Mouse (Mus musculus) liver, embryonic 14.5 days (tissue): ENCODE data around the gene Olfr1065. TPM values are rescaled to one million over a fixed set of nuclear protein-coding genes. Genes with fewer than 3 reads are reported as not detected.
"Not testable (repeated sequence)": the region's sequence is repeated elsewhere in the genome, so short reads cannot be mapped to it uniquely, and the experiment has no call there.

Experiments used
- ATAC-seq: fragments of 200-750 bp; cut with Nextera tagmentation; 2 replicates; pipeline ENCODE4 v1.8.0; 2017; ENCODE audit warnings: moderate number of reproducible peaks, mild to moderate bottlenecking, moderate library complexity; ENCODE audit not compliant: insufficient read depth
- DNase-seq, 3 experiments: peaks; one replicate each; pipeline ENCODE4 v3.0.0-alpha.2; 2012 to 2013; ENCODE audit warnings: low read depth in 3 of 3, low spot score in 3 of 3
- H3K27ac ChIP-seq: fragments of 300-500 bp; sonication (generic); 2 replicates; pipeline ENCODE4 v1.5.1; 2014; ENCODE audit warnings: moderate library complexity, mild to moderate bottlenecking, control low read depth, inconsistent platforms
- H3K27me3 ChIP-seq: fragments of 300-500 bp; sonication (generic); 2 replicates; pipeline ENCODE4 v1.6.1; 2014; ENCODE audit warnings: mild to moderate bottlenecking, low read length, moderate library complexity; ENCODE audit not compliant: control insufficient read depth, insufficient read depth
- H3K36me3 ChIP-seq: fragments of 300-500 bp; sonication (generic); replicated peaks from 2 replicates; pipeline ENCODE4 v1.6.1; 2014; ENCODE audit warnings: low read depth; ENCODE audit not compliant: control insufficient read depth, insufficient read depth
- H3K4me1 ChIP-seq, 2 experiments: fragments of 200-500 bp in 1 of 2; fragments of 300-500 bp in 1 of 2; sonication (generic) in 1 of 2; replicated peaks; 2 replicates each; pipeline ENCODE4 v1.6.1; 2012 to 2014; ENCODE audit warnings: antibody characterized with exemption in 1 of 2, inconsistent platforms in 1 of 2, low read length in 1 of 2; ENCODE audit not compliant: control insufficient read depth in 2 of 2, insufficient read depth in 2 of 2
- H3K4me2 ChIP-seq: fragments of 300-500 bp; sonication (generic); 2 replicates; pipeline ENCODE4 v1.6.1; 2014; ENCODE audit warnings: low read depth, mild to moderate bottlenecking, control low read depth, moderate library complexity
- H3K4me3 ChIP-seq, 2 experiments: fragments of 200-500 bp in 1 of 2; fragments of 300-500 bp in 1 of 2; sonication (generic) in 1 of 2; 2 replicates each; pipeline ENCODE4 v1.5.1; 2012 to 2014; ENCODE audit warnings: low read depth in 2 of 2, low read length in 2 of 2, mild to moderate bottlenecking in 2 of 2, control low read depth in 1 of 2, inconsistent platforms in 1 of 2, moderate library complexity in 1 of 2; ENCODE audit not compliant: insufficient read depth in 1 of 2
- H3K9ac ChIP-seq: fragments of 300-500 bp; sonication (generic); replicated peaks from 2 replicates; pipeline ENCODE4 v1.6.1; 2014; ENCODE audit warnings: mild to moderate bottlenecking, control low read depth, moderate library complexity
- H3K9me3 ChIP-seq: fragments of 300-500 bp; sonication (generic); 2 replicates; pipeline ENCODE4 v1.6.1; 2016; ENCODE audit warnings: low read length, mixed read lengths; ENCODE audit not compliant: control insufficient read depth
- CTCF ChIP-seq: IDR thresholded peaks from 2 replicates; pipeline ENCODE4 v1.5.1; 2016; ENCODE audit warnings: antibody characterized with exemption, low read depth, control low read depth
- EP300 ChIP-seq: IDR thresholded peaks from 2 replicates; pipeline ENCODE4 v1.6.1; 2016; ENCODE audit warnings: antibody characterized with exemption, low read depth
- WGBS: fragments of 180-500 bp; shearing (Covaris S2); extraction: QIAGEN DNeasy Blood & Tissue Kit; methylation state at CpG from one replicate; pipeline ENCODE4 v1.1.7; 2014; ENCODE audit not compliant: insufficient replicate concordance; 5-methylcytosine and 5-hydroxymethylcytosine counted together
- polyA plus RNA-seq, 2 experiments: library from polyadenylated mRNA; depleted of rRNA in 1 of 2; stranded (reverse) in 1 of 2; unstranded in 1 of 2; fragments of >200 nt; fragmentation: Nextera tagmentation in 1 of 2; extraction: Ambion mirVana in 1 of 2; gene quantifications; 2 replicates each; pipeline versions ENCODE4 v1.2.1 to v1.2.3; 2012 to 2014

Gene Olfr1065
- not detected in 2 replicates for polyA plus RNA-seq (2012; rRNA removed)
- polyA plus RNA-seq (2014; fragmentation: Nextera tagmentation; extraction: Ambion mirVana) = not detected in 2 replicates

DNA sequence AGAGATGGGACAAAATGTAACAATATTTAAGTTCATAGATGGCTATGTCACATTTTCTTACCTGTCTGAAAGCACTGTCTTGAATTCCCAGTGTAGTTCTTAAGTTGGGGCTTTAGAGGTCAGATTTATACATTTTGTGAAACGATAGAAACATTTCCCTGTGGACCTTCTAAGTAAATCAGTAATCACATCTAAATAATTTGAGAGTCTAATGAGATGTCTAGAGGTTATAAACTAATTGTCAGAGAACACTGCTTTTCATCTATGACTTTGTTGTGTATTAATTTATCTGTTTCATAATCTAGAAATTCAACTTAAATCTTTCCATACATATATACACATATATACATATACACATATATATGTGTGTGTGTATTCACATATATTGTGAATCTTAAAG, at the start of gene Olfr1065:
Olfr1065 (minus strand) TSS at position 101 of the 400 bp plus-strand sequence.
- not testable (repeated sequence) for H3K27me3 ChIP-seq, H3K4me1 ChIP-seq, H3K4me2 ChIP-seq, H3K9ac ChIP-seq, H3K4me3 ChIP-seq, H3K36me3 ChIP-seq, H3K27ac ChIP-seq, DNase-seq, ATAC-seq, H3K9me3 ChIP-seq
- WGBS = no CpG with 5 or more reads among the region's 1 CpGs

DNA sequence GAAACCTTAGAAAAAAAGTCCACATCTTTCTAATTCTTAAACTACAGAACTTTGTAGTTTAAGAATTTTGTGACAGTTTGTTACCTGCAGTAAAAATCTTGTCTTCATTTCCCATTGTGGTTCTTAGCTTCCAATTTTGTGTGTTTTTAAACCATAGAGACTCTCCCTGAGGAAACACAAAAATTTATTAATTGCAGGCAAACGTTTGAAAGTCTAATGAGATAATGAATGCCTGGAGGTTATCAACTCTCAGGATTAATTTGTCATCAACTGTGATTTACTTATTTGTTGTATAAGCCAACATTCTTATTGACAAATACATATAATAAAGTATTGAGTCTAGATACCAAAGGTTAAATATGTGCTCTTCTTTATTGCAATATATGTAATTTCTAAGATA, 36.9 kb upstream of the Olfr1065 start, which contains the start of gene Olfr228:
Olfr228 (minus strand) TSS at position 101 of the 400 bp plus-strand sequence.
- Histone ChIP-seq H3K27me3 (no peaks in the 10 kb centered on the region), H3K9ac (no peak within 1 kb of the TSS), H3K36me3 (no peaks in the 10 kb centered on the region), H3K27ac (no peak within 1 kb of the TSS), H3K4me1 (no peaks in the 10 kb centered on the region), H3K9me3 (no peaks in the 10 kb centered on the region), H3K4me2 (no peak within 1 kb of the TSS), H3K4me3 (no peak within 1 kb of the TSS)
- DNase-seq (no peak), ATAC-seq (no peak)
- 30% methylated on average over 1 of the region's 1 CpGs for WGBS
- TF ChIP-seq EP300 (no peak), CTCF (no peak)

DNA sequence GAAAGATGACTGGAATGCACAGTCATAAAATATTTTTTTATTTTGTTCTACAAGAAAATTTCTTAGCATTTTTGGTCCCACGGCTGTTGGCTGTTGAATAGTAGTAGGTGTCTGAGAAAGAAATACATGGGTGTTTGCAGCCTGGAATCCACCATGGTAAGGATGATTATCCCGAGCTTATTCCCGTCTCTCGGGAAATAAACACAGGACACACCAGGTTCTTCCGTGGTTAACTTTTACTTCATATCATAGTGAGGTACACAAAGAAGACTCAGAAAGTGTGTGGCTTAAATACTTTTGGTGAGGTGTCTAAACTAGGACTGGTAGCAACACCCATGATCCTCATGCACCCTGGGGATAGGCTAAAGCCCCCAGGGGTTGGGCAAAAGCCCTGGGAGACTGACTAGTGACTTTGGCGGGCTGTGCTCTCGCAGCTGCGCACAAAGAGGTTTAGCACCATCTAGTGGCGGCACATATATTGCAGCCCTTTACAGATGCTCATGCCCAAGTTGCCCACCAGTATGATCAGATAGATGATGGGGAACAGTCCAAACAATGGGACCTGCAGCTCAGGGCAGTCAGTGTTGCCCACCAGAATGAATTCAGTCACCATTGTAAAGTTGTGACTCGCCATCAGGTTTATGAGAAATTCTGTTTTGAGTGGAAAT, 14.2 kb upstream of the Olfr1065 start:
- DNase-seq (no peak), ATAC-seq (no peak)
- no peak for TF ChIP-seq EP300
- TF ChIP-seq CTCF = peak; percentile 78
- Histone ChIP-seq H3K27ac (no peak overlapping the region), H3K4me3 (no peak overlapping the region), H3K9me3 (no peaks in the 10 kb centered on the region), H3K4me2 (no peak overlapping the region), H3K9ac (no peak overlapping the region), H3K4me1 (no peaks in the 10 kb centered on the region), H3K27me3 (no peaks in the 10 kb centered on the region), H3K36me3 (no peaks in the 10 kb centered on the region)
- WGBS = 22% methylated on average over 10 of the region's 10 CpGs

DNA sequence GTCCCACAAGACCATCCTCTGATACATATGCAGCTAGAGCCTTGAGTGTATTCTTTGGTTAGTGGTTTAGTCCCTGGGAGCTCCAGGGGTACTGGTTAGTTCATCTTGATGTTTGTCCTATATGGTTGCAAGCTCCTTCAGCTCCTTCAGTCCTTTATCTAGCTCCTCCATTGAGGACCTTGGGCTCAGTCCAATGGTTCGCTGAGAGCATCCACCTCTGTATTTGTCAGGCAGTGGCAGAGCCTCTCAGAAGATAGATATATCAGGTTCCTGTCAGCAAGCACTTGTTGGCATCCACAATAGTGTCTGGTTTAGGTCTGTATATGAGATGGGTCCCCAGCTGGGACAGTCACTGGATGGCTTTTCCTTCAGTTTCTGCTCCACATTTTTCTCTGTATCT, 10.0 kb upstream of the Olfr1065 start:
- ATAC-seq = no peak

DNA sequence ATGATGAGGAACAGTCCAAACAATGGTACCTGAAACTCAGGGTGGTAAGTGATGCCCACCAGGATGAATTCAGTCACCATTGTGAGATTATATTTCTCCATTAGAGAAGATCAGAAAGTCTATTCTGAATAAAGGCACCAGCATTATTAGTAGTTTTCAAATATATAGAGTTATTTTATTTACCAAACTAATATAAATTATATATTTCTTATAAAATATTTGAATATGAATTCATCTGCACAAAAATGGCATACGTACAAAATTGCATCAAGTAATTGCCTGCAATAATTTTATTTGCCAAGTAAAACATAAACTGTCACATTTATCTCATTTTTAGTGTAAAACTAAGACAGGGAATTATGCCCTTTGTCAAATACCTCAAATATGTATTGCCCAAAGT, 5.8 kb upstream of the Olfr1065 start, which contains the start of gene Olfr1066:
Olfr1066 (minus strand) TSS at position 101 of the 400 bp plus-strand sequence.
- H3K4me2 ChIP-seq = no peak within 1 kb of the TSS
- 60% methylated on average over 1 of the region's 1 CpGs for WGBS
- ATAC-seq = no peak
- no peak within 1 kb of the TSS for H3K27ac ChIP-seq
- no peaks in the 10 kb centered on the region for H3K4me1 ChIP-seq
- H3K9me3 ChIP-seq = no peaks in the 10 kb centered on the region
- TF ChIP-seq CTCF (no peak), EP300 (no peak)
- H3K27me3 ChIP-seq = no peaks in the 10 kb centered on the region
- H3K9ac ChIP-seq = no peak within 1 kb of the TSS
- H3K4me3 ChIP-seq = no peak within 1 kb of the TSS
- H3K36me3 ChIP-seq = no peaks in the 10 kb centered on the region
- DNase-seq = no peak

More for the DNA sequence above, 10.0 kb upstream of the Olfr1065 start:
- no peaks in the 10 kb centered on the region for H3K9me3 ChIP-seq
- DNase-seq = no peak
- no peaks in the 10 kb centered on the region for H3K27me3 ChIP-seq
- H3K4me1 ChIP-seq = no peaks in the 10 kb centered on the region
- no peak overlapping the region for H3K4me2 ChIP-seq
- H3K27ac ChIP-seq = no peak overlapping the region
- no peak for TF ChIP-seq EP300
- TF ChIP-seq CTCF = no peak
- WGBS = 54% methylated on average over 1 of the region's 1 CpGs
- H3K4me3 ChIP-seq = no peak overlapping the region
- H3K36me3 ChIP-seq = no peaks in the 10 kb centered on the region
- H3K9ac ChIP-seq = no peak overlapping the region

DNA sequence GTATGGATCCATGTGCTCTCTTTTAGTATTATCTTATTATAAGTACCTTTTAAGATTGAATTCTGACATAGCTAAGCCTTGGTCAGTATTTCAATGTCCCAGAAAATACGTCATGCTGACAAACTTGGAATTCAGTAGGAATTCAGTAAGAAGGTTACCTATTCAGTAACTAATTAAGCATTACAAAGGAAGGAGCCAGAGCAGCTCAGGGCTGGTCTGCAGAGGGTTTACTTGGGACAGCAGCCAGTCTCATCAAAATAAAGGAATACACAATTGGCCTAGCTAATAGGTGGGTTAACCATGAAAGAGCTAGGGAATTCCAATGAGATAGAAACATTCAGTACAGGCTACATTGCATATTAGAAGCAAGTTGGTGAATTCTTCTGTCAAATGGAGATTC, 8.3 kb downstream of the Olfr1065 start:
- H3K4me1 ChIP-seq, H3K9me3 ChIP-seq, H3K4me2 ChIP-seq, H3K9ac ChIP-seq, H3K4me3 ChIP-seq, H3K27me3 ChIP-seq, H3K36me3 ChIP-seq, H3K27ac ChIP-seq, DNase-seq, ATAC-seq: not testable (repeated sequence)
- WGBS = 57% methylated on average over 1 of the region's 1 CpGs

DNA sequence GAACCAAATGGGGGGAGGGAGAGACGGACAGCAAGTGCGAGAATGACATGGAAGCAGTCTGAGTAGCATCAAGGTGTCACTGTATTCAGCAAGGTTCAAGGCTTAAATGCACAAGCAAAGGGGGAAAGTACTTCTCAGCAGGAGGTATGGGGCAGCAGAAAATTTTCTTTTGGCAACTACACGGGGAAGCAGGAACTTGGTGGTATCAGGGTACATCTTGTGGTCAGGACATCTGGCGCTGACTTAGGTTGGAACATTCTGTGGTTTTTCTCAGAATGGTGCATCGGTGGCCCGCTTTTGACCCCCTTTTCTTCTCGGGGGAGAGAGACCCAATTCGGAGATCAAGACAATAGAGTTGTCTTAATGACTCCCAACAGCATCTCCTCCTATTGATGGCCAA, 21.9 kb downstream of the Olfr1065 start:
- not testable (repeated sequence) for H3K9ac ChIP-seq, ATAC-seq, H3K4me1 ChIP-seq, H3K27ac ChIP-seq, DNase-seq, H3K9me3 ChIP-seq, H3K36me3 ChIP-seq, H3K4me3 ChIP-seq, H3K27me3 ChIP-seq, H3K4me2 ChIP-seq
- 50% methylated on average over 8 of the region's 8 CpGs for WGBS

DNA sequence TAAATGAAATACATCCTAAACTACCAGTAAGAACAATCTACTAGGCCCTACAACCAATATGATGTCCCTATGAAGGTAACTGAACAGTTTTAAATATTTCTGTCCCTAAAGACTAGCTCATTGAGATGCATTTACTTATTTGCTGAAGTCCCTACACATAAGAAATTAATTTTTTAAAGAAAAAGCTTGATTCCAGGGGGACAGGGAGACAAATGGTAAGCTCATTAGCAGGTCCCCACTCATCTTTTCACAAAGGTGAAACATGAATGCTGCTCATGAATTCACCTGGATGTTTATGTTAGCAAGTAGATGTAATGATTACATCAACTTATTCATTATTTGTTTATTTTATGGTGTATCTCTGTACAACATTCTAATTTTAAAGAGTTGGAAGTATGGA, 23.7 kb downstream of the Olfr1065 start, which contains the start of gene Olfr1062:
Olfr1062 (minus strand) TSS at position 101 of the 400 bp plus-strand sequence.
- H3K27ac ChIP-seq, H3K4me1 ChIP-seq, H3K9me3 ChIP-seq, H3K9ac ChIP-seq, H3K36me3 ChIP-seq, H3K4me2 ChIP-seq, ATAC-seq, H3K4me3 ChIP-seq, H3K27me3 ChIP-seq, DNase-seq: not testable (repeated sequence)
